Mouse (Mus musculus) kidney, adult 2 months (tissue): Measurements from ENCODE around the gene Gna12.

Experiments
- CTCF ChIP-seq: fragments of 200-500 bp; conservative IDR thresholded peaks from 2 replicates; pipeline ENCODE4 v1.5.1; 2011; ENCODE audit warnings: low read depth, mild to moderate bottlenecking, control low read depth, low read length, moderate library complexity, mixed read lengths; ENCODE audit not compliant: insufficient read depth, insufficient read length
- POLR2A ChIP-seq: fragments of 200-500 bp; IDR thresholded peaks from one replicate; pipeline ENCODE4 v1.6.1; 2011; ENCODE audit warnings: low read depth, low read length, control low read depth

DNA sequence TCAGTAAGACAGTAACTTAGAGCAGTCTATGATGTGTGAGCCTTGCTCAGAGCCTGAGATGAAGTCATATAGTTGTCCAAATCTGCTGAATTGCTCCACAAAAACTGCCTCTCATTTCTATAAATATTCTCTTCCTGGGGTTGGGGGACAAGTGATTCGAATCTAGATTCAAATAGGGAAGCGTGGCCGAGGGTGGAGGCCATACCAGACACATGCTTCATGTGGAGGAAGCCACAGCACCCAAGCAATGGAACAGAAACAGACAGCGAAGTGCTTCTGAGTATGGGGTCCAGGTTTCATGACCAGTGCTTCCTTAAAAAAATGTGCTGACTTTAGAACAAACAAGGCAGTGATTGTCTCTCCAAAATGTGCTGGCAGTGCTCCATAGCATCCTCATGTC lies 11.7 kb upstream of the Gna12 start:
- TF ChIP-seq CTCF (no peak), POLR2A (no peak)
